Mouse (Mus musculus) megakaryocyte progenitor cell, adult 5-6 weeks (primary cell): ENCODE data around the gene Gm10358. TPM values are rescaled to one million over a fixed set of nuclear protein-coding genes. Genes with fewer than 3 reads are reported as not detected.
"Not testable (repeated sequence)": the region's sequence is repeated elsewhere in the genome, so short reads cannot be mapped to it uniquely, and the experiment has no call there.

Experiments
- ATAC-seq: replicated peaks from 2 replicates; pipeline ENCODE4 v1.8.0; 2016; ENCODE audit warnings: mild to moderate bottlenecking, moderate TSS enrichment, inconsistent platforms; ENCODE audit not compliant: poor library complexity
- total RNA-seq, 2 experiments: library from RNA; stranded (forward) in 1 of 2; stranded (reverse) in 1 of 2; fragments of 157-497, 149-512 nt in 1 of 2; fragments of 200-1000 nt in 1 of 2; gene quantifications; 2 replicates each; pipeline versions ENCODE4 v1.2.3 to v1.2.4; 2015 to 2017

The Gm10358 gene
- total RNA-seq (2015): 0.10 TPM in 1 of 2 replicates, not detected in the other
- total RNA-seq (2017): 0.08 TPM in 1 of 2 replicates, not detected in the other

DNA sequence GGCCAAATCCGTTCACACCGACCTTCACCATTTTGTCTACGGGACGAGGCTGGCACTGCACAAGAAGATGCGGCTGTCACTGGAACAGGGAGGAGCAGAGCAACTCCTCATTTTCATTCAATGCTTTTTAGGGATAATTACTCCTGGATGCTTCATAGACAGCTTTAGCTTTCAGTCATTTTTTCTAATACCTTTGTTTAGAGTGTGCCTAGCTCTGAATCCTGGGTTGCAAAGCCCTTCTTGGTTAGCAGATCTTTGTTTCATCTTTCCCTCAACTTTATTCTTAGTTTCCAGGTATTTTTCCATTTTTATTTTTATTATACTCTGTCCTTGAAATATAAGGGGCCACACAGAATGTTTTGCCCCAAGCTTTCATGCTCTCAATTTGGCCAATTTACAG, at the start of gene Gm10358:
Gene Gm10358 (minus strand): TSS at position 101 of the 400 bp plus-strand sequence.
- ATAC-seq: no peak

- ATAC-seq: no peak
These were observed 42.0 kb upstream of the Gm10358 start, which contains the start of gene Iqcm for GRCm38 (mm10) chr8:75448394-75448793. Gene Iqcm (plus strand): TSS chr8:75448694.

DNA sequence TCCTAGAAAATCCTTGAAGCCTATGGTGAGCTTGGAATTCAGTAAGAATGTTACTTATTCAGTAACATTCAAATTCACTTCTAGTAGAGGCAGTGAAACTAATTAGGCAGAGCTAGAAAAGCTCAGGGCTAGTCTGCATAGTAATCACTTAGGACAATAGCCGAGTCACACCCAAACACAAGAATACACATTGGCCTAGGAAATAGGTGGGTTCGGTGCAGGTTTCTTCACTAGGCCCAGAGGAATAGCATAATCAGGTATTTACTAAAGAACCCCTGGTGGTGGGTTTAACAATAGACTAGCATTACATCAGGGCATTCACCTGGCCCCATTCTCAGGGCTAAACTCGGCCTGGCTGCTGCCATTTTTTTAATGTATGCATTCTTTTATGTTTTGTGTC, 9.3 kb upstream of the Gm10358 start:
- not testable (repeated sequence) for ATAC-seq

GRCm38 (mm10) chr8:75384770-75385290, 21.6 kb downstream of the Gm10358 start:
- no peak for ATAC-seq

GRCm38 (mm10) chr8:75375530-75376123, 30.8 kb downstream of the Gm10358 start:
- ATAC-seq: no peak

- no peak for ATAC-seq
These were observed 34.4 kb downstream of the Gm10358 start for GRCm38 (mm10) chr8:75372006-75372405.

Other genes starting within 250 kb of the Gm10358 start
- gene Rasd2, start 192.6 kb downstream of the Gm10358 start, total RNA-seq (2015): 0.12 TPM in 1 of 2 replicates, not detected in the other
- 0.04 TPM in 1 of 2 replicates, not detected in the other for gene Rasd2, start 192.6 kb downstream of the Gm10358 start, total RNA-seq (2017)
- gene Iqcm, start 42.1 kb upstream of the Gm10358 start, total RNA-seq (2015): not detected in 2 replicates
- not detected in 2 replicates for gene Iqcm, start 42.1 kb upstream of the Gm10358 start, total RNA-seq (2017)